Mouse (Mus musculus) embryo, embryonic 9.5 days (tissue): Measurements from ENCODE around the gene Ficd.
A peak's percentile ranks its signal among the peaks of the same experiment; 100 is the strongest.

Source experiments
- DNase-seq: peaks from one replicate; pipeline ENCODE4 v3.0.0-alpha.2; 2017; ENCODE audit errors: extremely low spot score

The Ficd gene

GRCm38 (mm10) chr5:113735345-113736112 is at the start of gene Ficd:
Gene Ficd, plus strand, starts transcription at chr5:113735803.
- DNase-seq: peak; percentile 96

DNA sequence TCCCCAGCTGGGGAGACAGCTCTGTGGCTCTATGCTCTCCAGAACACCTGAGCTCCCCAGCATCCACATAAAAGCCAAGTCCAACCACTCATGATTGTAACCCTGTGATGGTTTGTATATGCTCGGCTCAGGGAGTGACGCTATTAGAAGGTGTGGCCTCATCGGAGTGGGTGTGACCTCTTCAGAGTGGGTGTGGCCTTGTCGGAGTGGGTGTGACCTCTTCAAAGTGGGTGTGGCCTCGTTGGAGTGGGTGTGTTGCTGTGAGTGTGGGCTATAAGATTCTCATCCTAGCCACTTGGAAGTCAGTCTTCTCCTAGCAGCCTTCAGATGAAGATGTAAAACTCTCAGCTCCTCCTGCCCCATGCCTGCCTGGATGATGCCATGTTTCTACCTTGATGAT is 48.1 kb upstream of the Ficd start:
- no peak for DNase-seq

DNA sequence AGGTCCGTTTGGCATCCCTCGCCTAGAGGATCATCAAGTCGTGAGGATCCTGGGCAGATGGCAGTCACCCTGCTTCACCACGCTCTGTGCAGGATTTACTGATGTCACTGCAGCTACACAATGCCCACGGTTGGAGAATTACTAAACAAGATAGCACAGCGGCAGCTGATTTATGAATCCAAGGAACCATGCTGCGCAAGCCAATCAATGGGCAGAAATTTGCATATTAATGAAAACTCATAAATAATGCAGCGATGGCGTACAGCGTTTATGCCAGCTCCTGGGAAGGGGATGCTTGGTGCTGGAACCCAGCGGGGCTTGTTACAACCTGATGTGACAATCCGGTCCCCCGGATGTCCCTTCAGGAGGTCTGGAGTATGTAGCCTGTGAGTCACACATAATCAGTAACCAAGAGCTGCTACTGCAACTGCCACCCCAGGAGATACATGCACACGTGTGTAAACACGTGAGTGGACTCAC is 45.5 kb upstream of the Ficd start:
- DNase-seq: no peak

DNA sequence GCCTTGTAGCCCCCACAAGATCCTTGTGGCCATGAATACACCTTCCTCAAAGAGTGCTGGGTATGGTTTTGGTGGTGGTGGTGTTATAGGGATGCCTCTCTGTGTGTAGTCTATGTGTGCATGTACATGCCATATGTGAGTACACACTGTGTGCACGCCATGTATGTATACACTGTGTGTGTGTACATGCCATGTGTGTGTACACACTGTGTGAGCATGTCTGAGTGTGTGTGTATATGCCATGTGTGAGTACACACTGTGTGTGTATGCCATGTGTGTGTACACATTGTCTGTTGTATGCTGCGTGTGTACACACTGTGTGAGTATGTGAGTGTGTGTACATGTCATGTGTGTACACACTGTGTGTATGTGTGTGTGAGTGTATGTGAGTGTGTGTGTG is 44.7 kb upstream of the Ficd start:
- no peak for DNase-seq

- DNase-seq: no peak
Measured at GRCm38 (mm10) chr5:113693196-113693755, 42.3 kb upstream of the Ficd start.

- DNase-seq: no peak
Measured at GRCm38 (mm10) chr5:113694000-113694399, 41.6 kb upstream of the Ficd start.

GRCm38 (mm10) chr5:113694415-113694814 is 41.2 kb upstream of the Ficd start:
- no peak for DNase-seq

DNA sequence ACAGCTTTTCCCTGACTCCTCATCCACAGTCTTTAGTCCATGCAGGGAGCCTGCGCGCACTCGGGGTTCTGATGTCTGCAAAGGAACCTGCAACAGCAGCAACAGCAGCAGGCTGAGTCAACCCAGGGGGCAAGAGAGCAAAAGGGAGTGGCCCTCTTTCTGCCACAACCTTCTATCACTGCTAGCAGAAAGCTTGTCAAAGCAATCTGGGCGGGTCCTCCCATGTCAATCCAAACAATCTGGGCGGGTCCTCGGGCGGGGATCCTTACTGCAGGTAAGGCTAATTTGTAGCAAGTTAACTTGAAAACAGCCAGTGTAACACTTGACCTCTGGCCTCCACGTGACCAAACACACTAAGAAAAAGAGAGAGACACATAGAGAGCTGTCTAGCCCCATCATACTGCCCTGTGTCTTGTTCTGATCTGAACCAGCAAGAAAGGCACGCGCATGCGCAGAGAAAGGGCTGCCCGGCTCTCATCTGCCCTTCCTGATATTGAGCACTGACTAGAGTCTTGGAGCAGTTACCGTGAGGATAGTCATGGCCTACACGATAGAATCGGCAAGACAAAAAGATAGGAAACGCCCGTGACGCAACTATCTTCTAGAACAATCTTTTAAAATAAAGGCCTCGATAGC is 35.1 kb upstream of the Ficd start:
- DNase-seq: no peak

DNA sequence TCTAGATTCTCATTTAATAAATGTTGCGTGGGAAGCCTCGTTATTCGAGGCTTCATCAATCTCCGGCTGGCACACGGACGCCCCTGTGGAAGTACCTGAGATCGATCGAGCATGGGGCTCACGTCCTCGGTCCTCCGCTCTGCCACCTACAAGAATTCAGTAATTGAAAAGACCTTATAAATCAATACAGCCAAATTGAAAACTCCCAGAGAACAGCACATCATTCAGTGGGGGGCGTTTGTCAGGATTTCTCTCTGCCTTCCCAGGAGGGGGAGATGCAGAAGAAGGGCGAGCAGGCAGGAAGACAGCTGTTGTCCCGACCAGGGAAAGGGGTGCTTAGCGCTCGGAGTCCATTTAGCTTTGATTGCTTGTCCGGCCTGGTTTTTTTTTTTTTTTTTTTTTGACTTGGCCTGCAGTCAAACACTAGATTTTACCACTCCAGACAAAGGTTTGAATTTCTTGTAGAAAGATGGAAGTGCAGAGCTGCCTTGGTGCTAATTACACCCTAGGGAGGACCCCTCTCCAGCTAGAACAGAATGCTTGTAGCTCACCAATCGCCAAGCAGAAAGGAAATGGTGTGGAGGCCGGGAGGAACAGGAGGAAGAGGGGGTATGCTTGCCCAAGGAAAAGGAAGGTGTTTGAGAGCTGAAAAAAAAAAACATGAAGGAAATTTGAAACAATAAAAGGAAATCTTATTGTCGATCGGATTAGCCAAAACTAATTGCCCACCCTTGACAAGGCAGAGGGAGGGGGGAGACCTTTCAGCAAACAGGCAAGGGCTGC is 31.6 kb upstream of the Ficd start:
- DNase-seq: no peak

DNA sequence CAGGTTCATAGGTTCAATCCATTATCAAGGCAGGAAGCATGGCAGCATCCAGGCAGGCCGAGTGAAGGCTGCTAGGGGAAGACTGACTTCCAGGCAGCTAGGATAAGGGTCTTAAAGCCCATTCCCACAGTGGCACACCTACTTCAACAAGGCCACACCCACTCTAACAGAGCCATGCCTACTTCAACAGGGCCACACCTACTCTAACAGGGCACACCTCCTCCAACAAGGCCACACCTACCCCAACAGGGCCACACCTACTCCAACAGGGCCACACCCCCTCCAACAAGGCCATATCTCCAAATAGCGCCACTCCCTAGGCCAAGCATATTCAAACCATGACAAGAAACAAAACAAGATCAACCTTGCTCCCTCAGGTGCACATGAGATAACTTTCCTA is 22.7 kb upstream of the Ficd start:
- DNase-seq: no peak

DNA sequence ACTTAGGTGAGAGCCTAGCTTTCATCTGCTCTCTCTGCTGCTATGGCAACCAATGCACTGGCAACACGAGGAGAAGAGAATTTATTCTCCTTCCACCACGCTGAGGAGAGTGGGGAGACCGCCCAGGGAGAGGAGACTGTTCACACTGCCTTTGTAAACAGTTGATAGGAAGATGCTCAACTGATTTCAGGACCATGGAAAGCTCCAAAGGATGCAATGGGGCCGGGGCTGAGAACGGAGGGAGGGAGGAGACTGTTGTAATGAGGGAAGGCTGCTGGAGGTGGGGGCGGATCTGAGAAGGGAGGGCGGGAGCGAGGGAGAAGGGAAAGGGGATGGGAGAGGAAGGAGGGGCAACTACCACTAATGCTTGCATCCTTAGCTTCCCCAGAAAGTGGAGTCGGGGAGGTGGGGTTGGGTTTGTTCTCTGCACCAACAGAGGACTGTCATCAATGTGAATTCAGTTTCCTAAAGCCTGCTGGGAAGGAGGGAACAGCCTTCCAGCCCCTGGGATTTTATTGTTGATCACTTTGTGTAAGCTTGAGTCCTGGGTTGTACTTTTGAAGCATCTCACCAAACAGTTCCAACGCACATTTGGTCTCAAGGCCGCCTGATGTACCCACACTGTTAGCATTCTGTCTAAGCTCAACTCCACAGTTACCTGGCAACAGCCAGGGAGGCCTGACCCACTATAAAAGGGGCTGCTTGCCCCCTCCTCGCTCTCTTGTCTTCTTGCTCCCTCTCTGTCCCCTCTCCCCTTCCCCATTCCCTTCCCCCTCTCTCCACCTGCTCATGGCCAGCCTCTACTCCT is 18.8 kb upstream of the Ficd start:
- DNase-seq: peak; percentile 82

DNA sequence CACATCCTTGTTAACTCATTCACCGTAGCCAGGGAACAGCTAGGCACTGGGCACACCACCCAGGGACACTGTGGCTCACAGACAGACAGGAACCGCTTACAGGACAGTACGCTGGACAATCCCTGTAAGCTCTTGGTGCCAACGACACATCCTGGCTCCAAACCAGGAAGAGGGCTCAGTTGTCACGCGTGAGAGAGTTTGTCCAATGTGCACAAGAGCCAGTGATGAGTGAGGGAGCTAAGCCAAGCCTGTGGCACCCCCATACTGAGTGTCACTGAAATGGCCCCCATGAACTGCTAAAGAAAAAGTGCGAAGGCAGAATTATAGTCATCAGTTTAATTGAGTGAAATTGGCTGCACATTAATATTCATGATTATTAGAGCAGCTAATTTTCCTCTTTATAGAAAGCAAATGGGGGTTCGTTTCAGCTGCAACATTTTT is 16.4 kb upstream of the Ficd start:
- no peak for DNase-seq

- DNase-seq: no peak
Measured at GRCm38 (mm10) chr5:113722224-113723013, 13.2 kb upstream of the Ficd start.

DNA sequence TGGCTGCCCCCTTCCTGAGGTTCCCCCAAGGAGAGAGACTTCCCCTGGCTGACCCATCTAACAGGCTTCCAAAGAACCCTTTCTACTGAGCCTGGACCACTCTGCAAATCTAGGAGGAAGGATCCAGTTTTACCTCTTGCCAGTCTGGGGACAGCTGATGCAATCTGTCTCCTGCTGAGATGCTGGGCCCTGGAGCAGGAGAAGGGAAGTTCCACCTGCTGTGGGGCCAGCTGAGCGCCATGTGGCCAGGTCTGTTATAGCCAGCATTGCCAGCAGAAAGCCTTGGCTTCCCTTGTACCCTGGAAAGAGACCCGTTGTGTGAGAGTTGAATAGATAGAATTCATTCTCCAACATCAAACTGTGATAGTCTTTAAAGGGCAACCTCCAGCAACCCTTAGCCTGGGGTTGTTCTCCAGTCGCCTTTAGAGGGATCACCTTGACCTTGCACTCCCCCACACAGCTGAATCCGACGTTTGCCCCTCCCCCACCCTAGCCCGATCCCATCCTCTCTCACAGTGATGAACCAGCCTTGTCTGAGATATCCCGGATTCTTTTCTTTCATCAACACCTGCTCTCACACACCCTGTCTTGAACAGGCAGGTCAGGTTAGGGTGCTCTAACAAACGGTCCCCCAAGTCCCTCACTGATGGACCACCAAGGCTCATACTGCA is 11.9 kb upstream of the Ficd start:
- no peak for DNase-seq

DNA sequence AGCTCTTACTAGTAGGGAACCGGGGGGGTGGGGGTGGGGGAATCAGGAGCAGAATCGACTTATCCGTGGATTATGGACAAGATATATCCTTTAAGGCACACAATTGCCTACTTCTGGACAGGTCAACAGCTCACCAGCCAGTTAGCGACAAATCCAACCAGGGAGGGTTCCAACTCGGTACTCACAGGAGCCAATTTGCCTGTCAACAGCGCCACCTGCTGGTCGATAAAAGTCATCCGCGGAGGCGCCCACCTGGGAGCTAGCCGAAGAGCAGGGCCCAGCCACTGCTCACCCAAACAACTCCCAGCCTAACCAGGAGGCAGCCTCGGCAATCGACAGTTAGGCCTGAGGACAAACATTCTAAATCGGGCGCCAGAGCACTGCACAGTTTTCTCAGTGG is 11.2 kb upstream of the Ficd start, which contains the start of gene 1700069L16Rik:
TSS of gene 1700069L16Rik (minus strand) at position 327 of the 400 bp plus-strand sequence.
- DNase-seq: peak; percentile 84

DNA sequence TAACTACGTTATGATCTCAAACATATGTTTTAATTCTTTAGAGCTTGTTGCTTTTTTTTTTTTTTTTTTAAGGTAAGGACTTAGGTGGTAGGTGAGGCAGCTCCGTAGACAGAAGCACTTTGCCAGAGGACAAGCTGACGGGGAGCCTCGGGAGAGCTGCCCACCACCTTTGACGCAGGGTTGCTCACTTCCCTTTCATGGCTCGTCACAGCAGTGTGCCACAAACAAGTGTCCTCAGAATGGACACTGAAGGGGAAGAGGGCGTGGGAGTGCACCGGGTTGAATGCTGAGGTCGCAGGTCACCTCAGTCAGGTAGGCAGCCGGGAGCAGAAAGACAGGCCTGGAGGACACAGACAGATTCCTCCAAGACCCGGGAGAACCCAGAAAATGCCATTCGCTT is 10.2 kb upstream of the Ficd start:
- DNase-seq: no peak

- no peak for DNase-seq
Measured at GRCm38 (mm10) chr5:113726618-113727017, 9.0 kb upstream of the Ficd start.

DNA sequence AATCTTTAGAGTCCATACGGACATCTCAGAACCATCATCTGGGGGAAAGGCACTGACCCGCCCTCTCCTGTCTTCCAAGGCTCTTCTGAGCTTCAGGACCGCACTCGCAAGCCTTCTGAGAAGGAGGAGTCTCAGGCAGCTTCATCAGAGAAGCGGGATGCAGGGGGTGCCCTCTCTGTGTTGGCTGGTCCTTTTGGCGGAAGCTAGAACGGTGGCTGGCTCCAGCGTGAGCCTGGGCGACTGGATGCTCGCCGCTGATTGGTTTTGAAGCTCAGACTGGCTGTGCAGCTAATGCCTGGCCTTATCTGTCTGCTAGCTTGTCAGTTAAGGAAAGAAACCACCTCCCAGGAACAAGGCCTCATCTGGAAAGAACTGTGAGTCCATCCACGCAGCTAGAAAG is 8.4 kb upstream of the Ficd start:
- DNase-seq: no peak

DNA sequence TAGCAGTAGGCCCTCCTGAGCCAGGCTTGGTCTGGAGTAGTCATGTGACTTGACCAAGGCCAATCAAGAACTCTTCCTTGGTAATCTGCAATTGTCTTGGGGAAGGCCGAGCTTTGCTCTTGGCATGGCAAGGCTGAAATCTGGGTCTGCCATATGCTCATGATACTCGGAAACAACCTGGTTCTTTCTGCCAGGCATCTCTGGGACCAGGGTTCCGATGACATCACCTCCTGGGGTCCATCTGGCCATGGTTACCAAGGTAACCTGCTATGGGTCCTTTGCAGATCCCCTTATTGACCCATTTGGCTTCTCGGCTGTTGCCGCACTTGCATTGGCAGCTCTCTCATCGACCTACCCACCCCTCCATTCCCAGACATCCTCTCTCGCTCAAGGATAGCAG is 7.6 kb upstream of the Ficd start:
- no peak for DNase-seq

- DNase-seq: no peak
Measured at GRCm38 (mm10) chr5:113728691-113729090, 6.9 kb upstream of the Ficd start.
